Mouse (Mus musculus): ENCODE results near the gene Gm42791. TPM values are rescaled to one million over a fixed set of nuclear protein-coding genes. Genes with fewer than 3 reads are reported as not detected.

The Gm42791 gene
- polyA plus RNA-seq, 1 experiment from 2014 or later: not detected

- Histone ChIP-seq H3K9ac (no peak overlapping the region), H3K9me3 (replicated peaks) (no peaks in the 10 kb centered on the region), H3K27ac (replicated peaks) (no peak overlapping the region), H3K4me2 (no peak overlapping the region), H3K4me1 (replicated peaks) (no peaks in the 10 kb centered on the region), H3K36me3 (replicated peaks) (peaks cover 52% of the 10 kb centered on the region), H3K4me3 (replicated peaks) (no peak overlapping the region), H3K27me3 (no peaks in the 10 kb centered on the region)
- WGBS (ENCODE audit: insufficient replicate concordance): 82% methylated on average over 6 of the region's 6 CpGs
- ATAC-seq (ENCODE audit: insufficient read depth): no peak
Measured at GRCm38 (mm10) chr5:148879218-148879617, 115.7 kb downstream of the Gm42791 start.

- Histone ChIP-seq H3K4me3 (replicated peaks) (no peak overlapping the region), H3K36me3 (replicated peaks) (peaks cover 41% of the 10 kb centered on the region), H3K9me3 (replicated peaks) (no peaks in the 10 kb centered on the region), H3K27me3 (no peaks in the 10 kb centered on the region), H3K4me2 (no peak overlapping the region), H3K27ac (replicated peaks) (no peak overlapping the region), H3K4me1 (replicated peaks) (no peaks in the 10 kb centered on the region; the same call in none of the 2 replicates), H3K9ac (no peak overlapping the region)
- ATAC-seq (ENCODE audit: insufficient read depth): no peak
- WGBS (ENCODE audit: insufficient replicate concordance): 79% methylated on average over 8 of the region's 8 CpGs
Measured at GRCm38 (mm10) chr5:148873116-148873515, 121.8 kb downstream of the Gm42791 start.

GRCm38 (mm10) chr5:148869583-148869982 is 125.4 kb downstream of the Gm42791 start:
- Histone ChIP-seq H3K36me3 (replicated peaks) (peaks cover 12% of the 10 kb centered on the region; the same call in 1 of the 2 replicates), H3K9ac (no peak overlapping the region), H3K4me3 (replicated peaks) (no peak overlapping the region), H3K9me3 (replicated peaks) (no peaks in the 10 kb centered on the region), H3K27me3 (no peaks in the 10 kb centered on the region), H3K4me2 (no peak overlapping the region), H3K27ac (replicated peaks) (no peak overlapping the region), H3K4me1 (replicated peaks) (no peaks in the 10 kb centered on the region; the same call in none of the 2 replicates)
- ATAC-seq (ENCODE audit: insufficient read depth): no peak
- 40% methylated on average over 3 of the region's 3 CpGs for WGBS (ENCODE audit: insufficient replicate concordance)

DNA sequence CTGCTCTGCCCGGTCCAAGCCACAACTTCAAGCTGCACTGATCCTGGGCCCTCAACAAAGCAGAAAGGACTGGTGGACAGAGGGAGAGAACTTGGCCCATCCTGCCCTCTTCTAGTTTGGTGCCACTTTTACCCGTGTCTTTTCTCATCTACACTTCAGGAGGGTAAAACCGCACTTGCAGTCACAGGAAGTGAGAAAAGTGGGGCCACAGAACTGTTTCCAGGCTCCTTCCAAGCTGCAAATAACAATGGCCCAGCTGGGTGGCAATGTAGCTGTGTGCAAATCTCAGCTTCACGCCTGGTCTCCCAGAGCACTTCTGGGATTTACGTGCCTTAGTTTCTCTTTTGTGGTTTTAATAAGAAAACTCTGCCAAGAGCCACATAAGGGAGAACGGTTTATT is 127.2 kb downstream of the Gm42791 start:
- Histone ChIP-seq H3K4me2 (no peak overlapping the region), H3K36me3 (replicated peaks) (0 out of 2 replicates have a peak, but pooled peaks cover 3% of the 10 kb centered on the region), H3K9me3 (replicated peaks) (no peaks in the 10 kb centered on the region), H3K27ac (replicated peaks) (no peak overlapping the region), H3K4me1 (replicated peaks) (no peaks in the 10 kb centered on the region; the same call in none of the 2 replicates), H3K27me3 (no peaks in the 10 kb centered on the region; the same call in 1 of the 2 replicates), H3K4me3 (replicated peaks) (no peak overlapping the region), H3K9ac (no peak overlapping the region)
- 50% methylated on average over 6 of the region's 6 CpGs for WGBS (ENCODE audit: insufficient replicate concordance)
- ATAC-seq (ENCODE audit: insufficient read depth): no peak

DNA sequence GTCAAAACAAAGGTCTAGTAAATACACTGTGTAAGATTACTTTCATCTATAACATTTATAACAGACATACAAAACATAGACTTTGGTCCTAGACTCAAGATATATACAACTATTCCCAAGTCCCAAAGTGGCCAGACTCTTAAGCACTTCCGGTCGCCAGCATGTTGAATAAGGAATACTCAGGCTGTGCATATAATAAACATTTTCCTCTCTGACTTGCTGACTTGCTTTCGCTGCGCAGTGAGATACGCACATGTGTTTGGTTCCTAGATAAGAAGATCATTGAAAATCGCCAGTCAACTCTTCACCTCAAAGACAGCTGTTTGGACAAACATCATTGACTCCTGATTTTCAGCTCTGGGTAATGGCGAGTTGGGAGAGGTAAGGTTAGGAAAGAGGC is 127.8 kb downstream of the Gm42791 start:
- H3K27ac ChIP-seq (replicated peaks): no peak overlapping the region
- H3K9me3 ChIP-seq (replicated peaks): no peaks in the 10 kb centered on the region
- H3K27me3 ChIP-seq: no peaks in the 10 kb centered on the region; the same call in 1 of the 2 replicates

DNA sequence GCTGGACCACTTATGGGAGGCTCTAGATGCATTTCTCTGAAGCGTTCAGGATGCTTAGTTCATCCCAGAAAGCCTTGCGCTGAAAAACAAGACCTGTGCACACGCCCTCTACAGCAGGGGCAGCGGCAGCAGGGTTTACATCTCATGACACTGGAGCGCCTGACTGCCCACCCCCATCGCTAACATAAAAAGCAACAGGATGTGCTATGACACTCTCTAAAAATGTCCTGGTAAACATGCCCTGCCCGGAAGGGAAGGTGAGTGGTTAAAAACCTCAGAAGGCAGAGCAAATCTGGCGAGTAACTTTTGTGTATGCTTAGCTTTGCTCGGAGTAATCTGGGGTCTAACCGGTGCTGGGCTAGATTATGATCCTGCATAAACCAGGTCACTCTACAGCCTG is 128.4 kb downstream of the Gm42791 start:
- Histone ChIP-seq H3K4me3 (replicated peaks) (no peak overlapping the region), H3K9me3 (replicated peaks) (no peaks in the 10 kb centered on the region), H3K27ac (replicated peaks) (no peak overlapping the region), H3K9ac (no peak overlapping the region), H3K4me1 (replicated peaks) (no peaks in the 10 kb centered on the region; the same call in none of the 2 replicates), H3K36me3 (replicated peaks) (0 out of 2 replicates have a peak, but pooled peaks cover 3% of the 10 kb centered on the region), H3K27me3 (no peaks in the 10 kb centered on the region; the same call in 1 of the 2 replicates), H3K4me2 (no peak overlapping the region)
- 47% methylated on average over 10 of the region's 10 CpGs for WGBS (ENCODE audit: insufficient replicate concordance)
- ATAC-seq (ENCODE audit: insufficient read depth): no peak

More for the DNA sequence above, 127.8 kb downstream of the Gm42791 start:
- no peak overlapping the region for H3K9ac ChIP-seq
- ATAC-seq (ENCODE audit: insufficient read depth): no peak
- H3K4me1 ChIP-seq (replicated peaks): no peaks in the 10 kb centered on the region; the same call in none of the 2 replicates
- 0 out of 2 replicates have a peak, but pooled peaks cover 3% of the 10 kb centered on the region for H3K36me3 ChIP-seq (replicated peaks)
- no peak overlapping the region for H3K4me2 ChIP-seq
- H3K4me3 ChIP-seq (replicated peaks): no peak overlapping the region
- 46% methylated on average over 7 of the region's 7 CpGs for WGBS (ENCODE audit: insufficient replicate concordance)

DNA sequence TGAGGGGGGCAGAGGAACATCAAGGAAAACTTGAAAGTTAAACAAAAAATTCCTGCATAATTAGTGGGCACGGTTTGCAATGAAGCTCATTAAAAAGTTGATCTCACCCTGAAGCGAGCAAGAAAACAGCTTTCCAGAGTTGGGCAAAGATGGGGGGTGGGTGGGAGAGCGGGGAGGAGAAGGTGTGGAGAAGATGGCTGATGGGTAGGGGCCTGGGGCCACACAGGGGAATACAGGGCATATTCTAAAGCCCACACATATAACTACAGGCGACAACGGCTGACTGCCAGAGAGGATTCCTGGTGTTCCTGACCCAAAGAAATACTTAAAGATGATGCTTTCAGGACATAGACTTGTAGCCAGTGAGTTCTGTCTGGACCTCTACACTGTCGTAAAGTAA is 131.5 kb downstream of the Gm42791 start:
- no peak for ATAC-seq (ENCODE audit: insufficient read depth)
- WGBS (ENCODE audit: insufficient replicate concordance): 66% methylated on average over 6 of the region's 6 CpGs
- H3K36me3 ChIP-seq (replicated peaks): no peaks in the 10 kb centered on the region
- no peak overlapping the region for H3K4me2 ChIP-seq
- H3K9ac ChIP-seq: no peak overlapping the region
- no peaks in the 10 kb centered on the region for H3K9me3 ChIP-seq (replicated peaks)
- H3K27ac ChIP-seq (replicated peaks): no peak overlapping the region
- no peaks in the 10 kb centered on the region; the same call in 1 of the 2 replicates for H3K27me3 ChIP-seq
- no peaks in the 10 kb centered on the region; the same call in none of the 2 replicates for H3K4me1 ChIP-seq (replicated peaks)
- H3K4me3 ChIP-seq (replicated peaks): no peak overlapping the region

GRCm38 (mm10) chr5:148862853-148863252 is 132.1 kb downstream of the Gm42791 start:
- peaks cover 1% of the 10 kb centered on the region for H3K4me1 ChIP-seq (replicated peaks)

DNA sequence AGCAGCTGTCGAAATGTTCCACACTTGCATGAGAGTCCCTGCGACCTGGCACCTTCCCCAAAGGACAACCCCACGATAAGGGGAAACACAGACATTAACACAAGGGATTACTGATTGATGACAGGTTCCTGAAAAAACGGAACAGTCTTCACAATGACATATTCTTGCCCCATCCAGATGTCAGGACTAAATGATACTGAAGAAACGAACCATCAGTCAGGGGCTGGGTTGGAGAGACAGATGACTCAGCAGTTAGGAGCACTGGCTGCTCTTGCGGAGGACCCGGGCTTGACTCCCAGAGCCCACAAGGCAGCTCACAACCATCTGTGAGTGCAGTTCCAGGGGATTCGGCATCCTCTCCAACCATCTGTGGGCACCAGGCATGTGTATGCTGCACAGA is 132.8 kb downstream of the Gm42791 start:
- H3K9me3 ChIP-seq (replicated peaks): no peaks in the 10 kb centered on the region
- no peaks in the 10 kb centered on the region; the same call in 1 of the 2 replicates for H3K27me3 ChIP-seq
- no peak for ATAC-seq (ENCODE audit: insufficient read depth)
- H3K36me3 ChIP-seq (replicated peaks): no peaks in the 10 kb centered on the region
- peaks cover 9% of the 10 kb centered on the region for H3K4me1 ChIP-seq (replicated peaks)
- 29% methylated on average over 8 of the region's 8 CpGs for WGBS (ENCODE audit: insufficient replicate concordance)
- no peak overlapping the region for H3K4me2 ChIP-seq
- H3K9ac ChIP-seq: no peak overlapping the region
- H3K27ac ChIP-seq (replicated peaks): no peak overlapping the region
- no peak overlapping the region for H3K4me3 ChIP-seq (replicated peaks)

More at GRCm38 (mm10) chr5:148862853-148863252, 132.1 kb downstream of the Gm42791 start:
- Histone ChIP-seq H3K27me3 (no peaks in the 10 kb centered on the region; the same call in 1 of the 2 replicates), H3K9me3 (replicated peaks) (no peaks in the 10 kb centered on the region), H3K9ac (no peak overlapping the region), H3K4me3 (replicated peaks) (no peak overlapping the region), H3K36me3 (replicated peaks) (no peaks in the 10 kb centered on the region), H3K27ac (replicated peaks) (no peak overlapping the region), H3K4me2 (no peak overlapping the region)
- WGBS (ENCODE audit: insufficient replicate concordance): 68% methylated on average over 10 of the region's 10 CpGs
- ATAC-seq (ENCODE audit: insufficient read depth): no peak

DNA sequence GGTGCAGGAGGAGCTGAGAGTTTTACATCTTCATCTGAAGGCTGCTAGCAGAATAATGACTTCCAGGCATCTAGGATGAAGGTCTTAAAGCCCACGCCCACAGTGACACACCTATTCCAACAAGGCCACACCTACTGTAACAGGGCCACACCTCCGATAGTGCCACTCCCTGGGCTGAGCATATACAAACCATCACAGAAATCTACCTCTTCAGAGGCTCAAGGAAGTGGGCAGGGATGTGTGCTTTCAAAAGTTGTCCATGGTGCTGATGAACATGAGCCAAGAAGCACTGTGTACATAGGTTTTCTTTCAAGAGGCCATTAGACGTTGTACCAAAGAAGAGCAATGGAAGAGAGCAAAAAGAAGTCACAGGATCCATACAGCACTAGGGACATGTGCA is 137.4 kb downstream of the Gm42791 start:
- Histone ChIP-seq H3K4me3 (replicated peaks) (no peak overlapping the region), H3K27me3 (no peaks in the 10 kb centered on the region), H3K27ac (replicated peaks) (no peak overlapping the region), H3K9ac (no peak overlapping the region), H3K4me1 (replicated peaks) (peaks cover 9% of the 10 kb centered on the region), H3K9me3 (replicated peaks) (no peaks in the 10 kb centered on the region), H3K36me3 (replicated peaks) (no peaks in the 10 kb centered on the region), H3K4me2 (no peak overlapping the region)
- ATAC-seq (ENCODE audit: insufficient read depth): no peak
- 52% methylated on average over 3 of the region's 3 CpGs for WGBS (ENCODE audit: insufficient replicate concordance)

DNA sequence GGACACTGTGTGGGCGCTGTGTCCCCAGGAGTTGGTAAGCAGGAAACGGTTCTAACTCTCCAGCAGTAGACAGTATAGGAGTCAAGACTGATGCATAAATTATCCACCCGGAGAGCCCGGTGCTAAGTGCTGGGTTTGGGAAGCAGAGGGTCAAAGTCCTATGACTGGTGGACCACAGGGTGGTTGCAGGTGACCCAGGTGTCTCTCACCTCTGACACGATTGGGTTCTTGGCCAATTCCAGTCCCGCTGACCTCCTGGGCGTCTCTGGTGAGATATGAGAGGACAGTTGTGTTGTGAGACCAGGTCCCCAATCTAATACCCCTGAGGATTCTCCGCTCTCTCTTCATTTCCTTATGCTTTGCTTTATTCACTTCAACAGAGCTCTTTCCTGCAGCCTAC is 139.9 kb downstream of the Gm42791 start:
- WGBS (ENCODE audit: insufficient replicate concordance): 66% methylated on average over 8 of the region's 8 CpGs
- Histone ChIP-seq H3K4me2 (no peak overlapping the region), H3K4me3 (replicated peaks) (no peak overlapping the region), H3K36me3 (replicated peaks) (no peaks in the 10 kb centered on the region), H3K9me3 (replicated peaks) (no peaks in the 10 kb centered on the region), H3K27me3 (no peaks in the 10 kb centered on the region), H3K9ac (no peak overlapping the region), H3K4me1 (replicated peaks) (peaks cover 9% of the 10 kb centered on the region), H3K27ac (replicated peaks) (no peak overlapping the region)
- no peak for ATAC-seq (ENCODE audit: insufficient read depth)

GRCm38 (mm10) chr5:148854166-148854565 is 140.8 kb downstream of the Gm42791 start:
- Histone ChIP-seq H3K4me3 (replicated peaks) (no peak overlapping the region), H3K36me3 (replicated peaks) (no peaks in the 10 kb centered on the region), H3K27ac (replicated peaks) (no peak overlapping the region), H3K9ac (no peak overlapping the region), H3K27me3 (no peaks in the 10 kb centered on the region), H3K4me2 (no peak overlapping the region), H3K4me1 (replicated peaks) (peaks cover 9% of the 10 kb centered on the region), H3K9me3 (replicated peaks) (0 out of 2 replicates have a peak, but pooled peaks cover 5% of the 10 kb centered on the region)
- WGBS (ENCODE audit: insufficient replicate concordance): 38% methylated on average over 5 of the region's 5 CpGs
- no peak for ATAC-seq (ENCODE audit: insufficient read depth)

Measured in liver, embryonic 15.5 days (tissue).